Mouse (Mus musculus) MEL (cell line): Measurements from ENCODE around the gene Tceal5. TPM values are rescaled to one million over a fixed set of nuclear protein-coding genes. Genes with fewer than 3 reads are reported as not detected.

Source experiments
- DNase-seq: peaks from one replicate; pipeline ENCODE4 v3.0.0; 2011; ENCODE audit warnings: low read depth, low spot score
- H3K27ac ChIP-seq: 2 replicates; pipeline ENCODE4 v1.5.1; 2012; ENCODE audit warnings: low read depth, mild to moderate bottlenecking, control low read depth, low read length, moderate library complexity; ENCODE audit not compliant: control insufficient read depth
- H3K27me3 ChIP-seq, 2 experiments: fragments of 150-350 bp in 1 of 2; sonication (generic) in 1 of 2; 2 replicates each; pipeline ENCODE4 v1.6.1; 2012; ENCODE audit warnings: low read length in 2 of 2, mild to moderate bottlenecking in 2 of 2, improper control_type of control experiment in 1 of 2, moderate library complexity in 1 of 2; ENCODE audit not compliant: insufficient read depth in 2 of 2, control insufficient read depth in 1 of 2
- H3K36me3 ChIP-seq, 2 experiments: 2 replicates each; pipeline ENCODE4 v1.6.1; 2012 to 2014; ENCODE audit warnings: low read length in 2 of 2, improper control_type of control experiment in 1 of 2, inconsistent platforms in 1 of 2, mild to moderate bottlenecking in 1 of 2; ENCODE audit not compliant: insufficient read depth in 2 of 2, control insufficient read depth in 1 of 2
- H3K4me1 ChIP-seq, 2 experiments: fragments of 150-350 bp in 1 of 2; sonication (generic) in 1 of 2; 2 replicates each; pipeline ENCODE4 v1.6.1; 2012; ENCODE audit warnings: low read length in 2 of 2, improper control_type of control experiment in 1 of 2, mild to moderate bottlenecking in 1 of 2; ENCODE audit not compliant: insufficient read depth in 2 of 2, control insufficient read depth in 1 of 2
- H3K4me3 ChIP-seq, 2 experiments: fragments of 150-350 bp in 1 of 2; sonication (generic) in 1 of 2; 2 replicates each; pipeline ENCODE4 v1.5.1; 2012; ENCODE audit warnings: low read depth in 2 of 2, low read length in 2 of 2, mild to moderate bottlenecking in 2 of 2, moderate library complexity in 2 of 2, control low read depth in 1 of 2, improper control_type of control experiment in 1 of 2; ENCODE audit not compliant: control insufficient read depth in 1 of 2, insufficient read depth in 1 of 2
- H3K79me2 ChIP-seq: 2 replicates; pipeline ENCODE4 v1.6.1; 2012; ENCODE audit warnings: mild to moderate bottlenecking, low read length, moderate library complexity; ENCODE audit not compliant: control insufficient read depth, poor library complexity, insufficient read depth
- H3K9ac ChIP-seq: 2 replicates; pipeline ENCODE4 v1.6.1; 2012; ENCODE audit warnings: low read depth, mild to moderate bottlenecking, control low read depth, low read length, moderate library complexity; ENCODE audit not compliant: control insufficient read depth, poor library complexity, severe bottlenecking
- H3K9me3 ChIP-seq: fragments of 150-350 bp; sonication (generic); replicated peaks from 2 replicates; pipeline ENCODE4 v1.6.1; 2012; ENCODE audit warnings: mild to moderate bottlenecking, low read length, improper control_type of control experiment, moderate library complexity; ENCODE audit not compliant: insufficient read depth
- BHLHE40 ChIP-seq: IDR thresholded peaks from 2 replicates; pipeline ENCODE4 v1.6.1; 2012; ENCODE audit warnings: low read depth, mild to moderate bottlenecking, inconsistent platforms, low read length, improper control_type of control experiment, borderline replicate concordance
- CHD1 ChIP-seq: IDR thresholded peaks from 2 replicates; pipeline ENCODE4 v1.6.1; 2012; ENCODE audit warnings: low read depth, mild to moderate bottlenecking, inconsistent platforms, low read length, improper control_type of control experiment
- CTCF ChIP-seq, 3 experiments: IDR thresholded peaks in 2 of 3; conservative IDR thresholded peaks in 1 of 3; 2 replicates each; pipeline ENCODE4 v1.5.1; 2011 to 2012; ENCODE audit warnings: low read length in 3 of 3, low read depth in 2 of 3, mild to moderate bottlenecking in 2 of 3, improper control_type of control experiment in 1 of 3, inconsistent platforms in 1 of 3, mixed read lengths in 1 of 3, moderate library complexity in 1 of 3; ENCODE audit not compliant: control insufficient read depth in 1 of 3, insufficient read depth in 1 of 3, poor library complexity in 1 of 3, severe bottlenecking in 1 of 3
- HCFC1 ChIP-seq: IDR thresholded peaks from 2 replicates; pipeline ENCODE4 v1.6.1; 2012; ENCODE audit warnings: low read depth, mild to moderate bottlenecking, inconsistent platforms, low read length, improper control_type of control experiment, moderate library complexity
- JUND ChIP-seq: IDR thresholded peaks from 2 replicates; pipeline ENCODE4 v1.6.1; 2011; ENCODE audit warnings: low read depth, mild to moderate bottlenecking, improper control_type of control experiment, low read length
- MAFK ChIP-seq: IDR thresholded peaks from 2 replicates; pipeline ENCODE4 v1.6.1; 2011; ENCODE audit warnings: low read depth, mild to moderate bottlenecking, low read length, improper control_type of control experiment, borderline replicate concordance
- MEF2A ChIP-seq: IDR thresholded peaks from 2 replicates; pipeline ENCODE4 v1.6.1; 2014; ENCODE audit warnings: low read depth, mild to moderate bottlenecking, inconsistent platforms, low read length, improper control_type of control experiment; ENCODE audit not compliant: poor library complexity, insufficient replicate concordance, severe bottlenecking; ENCODE audit errors: extremely low read depth
- MYC ChIP-seq: IDR thresholded peaks from 2 replicates; pipeline ENCODE4 v1.6.1; 2011; ENCODE audit warnings: low read depth, mild to moderate bottlenecking, low read length, improper control_type of control experiment, moderate library complexity
- POLR2AphosphoS5 ChIP-seq: IDR thresholded peaks from 2 replicates; pipeline ENCODE4 v1.6.1; 2012; ENCODE audit warnings: low read depth, borderline replicate concordance, mild to moderate bottlenecking, inconsistent platforms, low read length, moderate library complexity, mixed read lengths
- RAD21 ChIP-seq: IDR thresholded peaks from 2 replicates; pipeline ENCODE4 v1.6.1; 2011; ENCODE audit warnings: mild to moderate bottlenecking, low read depth, low read length, improper control_type of control experiment
- RCOR1 ChIP-seq: IDR thresholded peaks from 2 replicates; pipeline ENCODE4 v1.6.1; 2012; ENCODE audit warnings: low read depth, mild to moderate bottlenecking, inconsistent platforms, low read length, improper control_type of control experiment
- SIN3A ChIP-seq: IDR thresholded peaks from 2 replicates; pipeline ENCODE4 v1.6.1; 2012; ENCODE audit warnings: low read length, improper control_type of control experiment, inconsistent platforms
- SMC3 ChIP-seq: IDR thresholded peaks from 2 replicates; pipeline ENCODE4 v1.6.1; 2011; ENCODE audit warnings: low read depth, low read length, improper control_type of control experiment
- TBP ChIP-seq: IDR thresholded peaks from 2 replicates; pipeline ENCODE4 v1.8.0; 2011; ENCODE audit warnings: low read depth, low read length, improper control_type of control experiment
- USF1 ChIP-seq: IDR thresholded peaks from 2 replicates; pipeline ENCODE4 v1.6.1; 2014; ENCODE audit warnings: low read depth, mild to moderate bottlenecking, inconsistent platforms, low read length, improper control_type of control experiment, moderate library complexity
- USF2 ChIP-seq, 2 experiments: IDR thresholded peaks; 2 replicates each; pipeline ENCODE4 v1.6.1; 2011 to 2012; ENCODE audit warnings: improper control_type of control experiment in 2 of 2, low read length in 2 of 2, borderline replicate concordance in 1 of 2, inconsistent platforms in 1 of 2, low read depth in 1 of 2, mild to moderate bottlenecking in 1 of 2; ENCODE audit not compliant: insufficient read depth in 1 of 2
- ZC3H11A ChIP-seq: IDR thresholded peaks from 2 replicates; pipeline ENCODE4 v1.6.1; 2012; ENCODE audit warnings: low read depth, mild to moderate bottlenecking, inconsistent platforms, low read length, improper control_type of control experiment
- ZMIZ1 ChIP-seq: IDR thresholded peaks from 2 replicates; pipeline ENCODE4 v1.6.1; 2012; ENCODE audit warnings: low read depth, mild to moderate bottlenecking, inconsistent platforms, low read length, improper control_type of control experiment, moderate library complexity
- ZNF384 ChIP-seq: IDR thresholded peaks from 2 replicates; pipeline ENCODE4 v1.6.1; 2012; ENCODE audit warnings: low read depth, mild to moderate bottlenecking, inconsistent platforms, low read length, improper control_type of control experiment
- polyA plus RNA-seq, 2 experiments: library from polyadenylated mRNA; stranded (reverse) in 1 of 2; unstranded in 1 of 2; fragments of >175 nt in 1 of 2; fragments of >200 nt in 1 of 2; gene quantifications; 2 replicates each; pipeline versions ENCODE4 v1.2.1 to v1.2.4; 2012; ENCODE audit warnings: low replicate concordance in 2 of 2, low read depth in 1 of 2; ENCODE audit not compliant: insufficient read length in 2 of 2, insufficient read depth in 1 of 2, missing spikeins in 1 of 2
- total RNA-seq: library from RNA; depleted of rRNA; stranded (reverse); fragments of 300-350 nt; gene quantifications from 2 replicates; pipeline ENCODE4 v1.2.3, GENCODE M21; 2012

Gene Tceal5
- total and polyA plus RNA-seq, 3 experiments: not detected

- Histone ChIP-seq H3K27ac (no peak overlapping the region), H3K9me3 (no peaks in the 10 kb centered on the region)
- TF ChIP-seq MYC: no peak
- peak; percentile 79 for TF ChIP-seq SMC3
- TF ChIP-seq ZMIZ1: no peak
- TF ChIP-seq HCFC1: no peak
- peak; percentile 65; the same call in 1 of the 2 replicates for TF ChIP-seq ZC3H11A
- TF ChIP-seq MEF2A: no peak
- no peak for TF ChIP-seq USF2 (IDR thresholded peaks at IDR 0.05; ENCODE audit: borderline replicate concordance in 1 of 2, insufficient read depth in 1 of 2, low read depth in 1 of 2, low read length in 2 of 2)
- no peak for TF ChIP-seq POLR2AphosphoS5
- TF ChIP-seq USF1: no peak
- TF ChIP-seq JUND: no peak
- TF ChIP-seq TBP: 0 out of 2 replicates have a peak, but pooled peaks have one; percentile 14
- TF ChIP-seq RCOR1: no peak
- TF ChIP-seq CHD1: no peak
- peak; percentile 12 to 69 (median 60); a peak in 5 of 6 replicates for TF ChIP-seq CTCF (IDR thresholded peaks at IDR 0.05 in 2 of 3, conservative IDR thresholded peaks at IDR 0.05 in 1 of 3; ENCODE audit: control insufficient read depth in 1 of 3, insufficient read depth in 1 of 3, low read depth in 2 of 3, low read length in 3 of 3, poor library complexity in 1 of 3, severe bottlenecking in 1 of 3)
- no peak for TF ChIP-seq BHLHE40
- TF ChIP-seq ZNF384: no peak
- TF ChIP-seq RAD21: peak; percentile 71
- no peak for TF ChIP-seq SIN3A
These were observed 34.4 kb upstream of the Tceal5 start for GRCm38 (mm10) chrX:136238118-136238517.

GRCm38 (mm10) chrX:136227768-136228167 lies 24.1 kb upstream of the Tceal5 start:
- no peaks in the 10 kb centered on the region for H3K79me2 ChIP-seq
- H3K4me3 ChIP-seq: no peak overlapping the region
- no peaks in the 10 kb centered on the region for H3K9me3 ChIP-seq
- TF ChIP-seq CHD1: no peak
- no peak for TF ChIP-seq RAD21
- TF ChIP-seq MAFK: no peak
- H3K4me1 ChIP-seq: no peaks in the 10 kb centered on the region
- DNase-seq: no peak
- no peaks in the 10 kb centered on the region for H3K36me3 ChIP-seq
- no peak overlapping the region for H3K27ac ChIP-seq
- H3K27me3 ChIP-seq: peaks cover 2 to 10% of the 10 kb centered on the region in 2 experiments; a peak in 3 of 4 replicates
- no peak overlapping the region for H3K9ac ChIP-seq

More at GRCm38 (mm10) chrX:136238118-136238517, 34.4 kb upstream of the Tceal5 start:
- Histone ChIP-seq H3K36me3 (peaks cover 0 to 2% of the 10 kb centered on the region in 2 experiments; a peak in 1 of 4 replicates), H3K79me2 (no peaks in the 10 kb centered on the region), H3K4me3 (no peak overlapping the region), H3K27me3 (peaks cover 0 to 2% of the 10 kb centered on the region in 2 experiments; a peak in 2 of 4 replicates), H3K9ac (no peak overlapping the region), H3K4me1 (no peaks in the 10 kb centered on the region; a peak in 1 of 4 replicates)
- DNase-seq: peak; percentile 59
